Mouse (Mus musculus): ENCODE data around the gene Mocs3.

DNA sequence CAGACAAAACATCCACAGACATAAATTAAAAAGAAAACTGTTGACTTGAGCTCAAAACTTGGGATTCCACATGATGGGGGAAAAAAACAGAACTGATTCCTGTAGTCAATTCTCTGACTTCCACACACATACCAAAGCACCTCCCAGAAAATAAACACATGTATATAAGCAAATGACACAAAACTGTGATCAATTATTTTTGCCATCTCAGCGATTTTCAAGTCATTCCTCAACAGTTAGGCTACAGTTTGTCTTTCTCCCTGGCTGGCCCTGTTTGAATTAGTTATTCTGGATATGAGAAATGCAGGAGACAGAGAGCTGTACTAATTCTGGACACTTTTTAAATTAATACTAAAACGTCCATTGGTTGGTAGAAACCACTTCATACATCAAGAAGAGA, 36.7 kb upstream of the Mocs3 start:
- TF ChIP-seq CTCF (IDR thresholded peaks at IDR 0.05; ENCODE audit: low read depth), result no peak
- TF ChIP-seq EP300 (IDR thresholded peaks at IDR 0.05; ENCODE audit: low read depth), result no peak
